Mouse (Mus musculus) MEL (cell line): ENCODE data around the gene Sult1a1.

Experiments used
- CTCF ChIP-seq, 3 experiments: IDR thresholded peaks in 2 of 3; conservative IDR thresholded peaks in 1 of 3; 2 replicates each; pipeline ENCODE4 v1.5.1; 2011 to 2012; ENCODE audit warnings: low read length in 3 of 3, low read depth in 2 of 3, mild to moderate bottlenecking in 2 of 3, improper control_type of control experiment in 1 of 3, inconsistent platforms in 1 of 3, mixed read lengths in 1 of 3, moderate library complexity in 1 of 3; ENCODE audit not compliant: control insufficient read depth in 1 of 3, insufficient read depth in 1 of 3, poor library complexity in 1 of 3, severe bottlenecking in 1 of 3
- POLR2A ChIP-seq, 2 experiments: IDR thresholded peaks; 2 replicates each; pipeline ENCODE4 v1.6.1; 2011 to 2012; ENCODE audit warnings: low read length in 2 of 2, mild to moderate bottlenecking in 2 of 2, control low read depth in 1 of 2, improper control_type of control experiment in 1 of 2, low read depth in 1 of 2, moderate library complexity in 1 of 2; ENCODE audit not compliant: control insufficient read depth in 1 of 2, insufficient read depth in 1 of 2, poor library complexity in 1 of 2
- POLR2AphosphoS2 ChIP-seq: IDR thresholded peaks from 2 replicates; pipeline ENCODE4 v1.6.1; 2011; ENCODE audit warnings: low read length, improper control_type of control experiment
- TAL1 ChIP-seq: IDR thresholded peaks from 2 replicates; pipeline ENCODE4 v1.6.1; 2012; ENCODE audit warnings: mild to moderate bottlenecking, inconsistent platforms, low read length, moderate library complexity, mixed read lengths

GRCm38 (mm10) chr7:126700063-126701015, 24.1 kb upstream of the Sult1a1 start:
- TF ChIP-seq POLR2AphosphoS2 (no peak; the same call in none of the 2 replicates), TAL1 (no peak), CTCF (IDR thresholded peaks at IDR 0.05 in 2 of 3, conservative IDR thresholded peaks at IDR 0.05 in 1 of 3; ENCODE audit: control insufficient read depth in 1 of 3, insufficient read depth in 1 of 3, low read depth in 2 of 3, low read length in 3 of 3, poor library complexity in 1 of 3, severe bottlenecking in 1 of 3) (no peak), POLR2A (IDR thresholded peaks at IDR 0.05; ENCODE audit: control insufficient read depth in 1 of 2, insufficient read depth in 1 of 2, low read depth in 1 of 2, low read length in 2 of 2, poor library complexity in 1 of 2) (no peak)
